Mouse (Mus musculus) lung, postnatal 25 days (tissue): ENCODE results near the gene Snph.
"Not testable (repeated sequence)": the region's sequence is repeated elsewhere in the genome, so short reads cannot be mapped to it uniquely, and the experiment has no call there.

Experiments used
- DNase-seq: peaks from one replicate; pipeline ENCODE4 v3.0.0; 2022; ENCODE audit warnings: low spot score

Snph gene

GRCm38 (mm10) chr2:151632159-151632814 is at the start of gene Snph:
Gene Snph, minus strand, starts transcription at chr2:151632593.
- peak; percentile 55 for DNase-seq

DNA sequence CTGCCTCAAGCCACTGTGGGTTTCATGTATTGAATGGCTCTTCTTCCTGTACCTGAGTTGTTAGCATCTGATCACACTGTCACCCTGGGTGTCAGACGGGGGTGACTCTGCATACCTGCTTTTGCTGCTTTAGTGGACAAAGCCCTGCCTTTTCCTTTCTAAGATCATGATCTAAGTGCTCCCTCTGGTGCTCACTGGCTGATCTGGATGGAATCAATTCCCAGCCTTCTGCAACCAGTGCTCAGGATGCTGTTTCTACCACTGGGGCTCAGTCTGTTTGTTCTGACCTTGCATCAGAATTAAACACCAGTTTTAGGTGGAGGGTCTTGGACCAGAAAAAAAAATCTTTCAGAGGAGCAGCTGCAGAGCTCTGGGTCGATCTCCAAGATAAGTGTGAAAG is 43.8 kb upstream of the Snph start:
- peak; percentile 9 for DNase-seq

- DNase-seq = no peak
These were observed 38.6 kb upstream of the Snph start for GRCm38 (mm10) chr2:151670968-151671329.

GRCm38 (mm10) chr2:151670026-151670967 is 37.9 kb upstream of the Snph start:
- DNase-seq = no peak

DNA sequence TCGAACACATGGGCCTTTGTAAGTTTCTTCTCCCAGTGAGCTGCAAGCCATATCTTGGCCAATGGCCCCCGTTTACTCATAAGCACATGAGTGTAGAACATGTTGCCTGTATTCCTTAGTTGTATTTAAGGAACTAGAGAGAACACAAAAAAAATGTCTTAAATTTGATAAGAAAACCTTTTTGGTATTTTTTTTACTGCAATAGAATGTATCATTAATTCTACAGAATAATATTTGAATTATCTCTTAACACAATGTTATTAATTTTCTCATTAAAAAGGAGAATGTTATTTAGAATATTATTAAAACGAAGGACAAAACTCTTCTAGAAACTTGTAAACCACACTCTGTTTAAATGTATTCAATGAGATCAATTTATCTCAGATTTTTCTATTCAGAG is 36.0 kb upstream of the Snph start, which contains the start of gene Rad21l:
Gene Rad21l, minus strand, starts transcription at position 101 of the 400 bp plus-strand sequence.
- no peak for DNase-seq

GRCm38 (mm10) chr2:151652053-151652452 is 19.7 kb upstream of the Snph start:
- DNase-seq = no peak

- no peak for DNase-seq
These were observed 3.6 kb upstream of the Snph start for GRCm38 (mm10) chr2:151636015-151636402.

GRCm38 (mm10) chr2:151635362-151636014 is 3.1 kb upstream of the Snph start:
- no peak for DNase-seq

- DNase-seq = no peak
These were observed 2.5 kb upstream of the Snph start for GRCm38 (mm10) chr2:151634903-151635302.

GRCm38 (mm10) chr2:151632982-151633381 is 589 bp upstream of the Snph start:
- no peak for DNase-seq

DNA sequence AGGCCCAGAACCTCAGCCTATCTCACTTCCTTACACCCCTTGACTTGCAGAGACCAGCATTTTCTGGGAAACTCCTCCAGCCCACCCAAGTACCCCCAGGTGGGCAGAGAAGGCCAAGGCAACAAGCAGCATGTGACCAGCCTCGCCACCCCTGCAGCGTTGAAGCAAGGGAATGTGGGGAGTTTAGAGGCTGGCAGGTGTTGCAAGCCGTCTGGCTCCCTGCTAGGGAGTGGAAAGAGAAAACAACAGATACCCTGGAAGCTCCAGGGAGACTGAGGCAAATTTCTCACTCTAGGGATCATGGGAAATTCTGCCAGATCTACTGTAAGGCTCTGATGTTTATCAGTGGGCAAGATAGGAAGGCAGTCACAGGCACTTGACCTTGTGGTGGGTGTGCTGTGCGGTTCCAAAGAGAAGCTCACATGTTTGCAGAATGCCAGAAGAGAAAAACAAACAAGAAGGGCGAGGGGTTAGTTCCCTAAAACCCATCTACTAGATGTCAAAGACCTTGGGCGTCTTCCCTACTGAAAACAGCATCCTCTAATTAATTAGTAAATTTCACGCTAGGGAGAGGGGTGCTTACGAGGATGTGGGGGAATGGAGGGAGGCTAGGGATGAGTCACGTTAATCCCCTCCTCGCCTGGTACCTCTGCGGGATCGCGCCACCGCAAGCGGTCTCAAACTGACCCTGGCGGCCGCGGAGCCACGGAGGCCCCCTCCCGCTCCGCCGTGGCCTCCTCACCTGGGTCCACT is 811 bp downstream of the Snph start:
- DNase-seq = no peak

GRCm38 (mm10) chr2:151629310-151629709 is 3.1 kb downstream of the Snph start:
- no peak for DNase-seq

DNA sequence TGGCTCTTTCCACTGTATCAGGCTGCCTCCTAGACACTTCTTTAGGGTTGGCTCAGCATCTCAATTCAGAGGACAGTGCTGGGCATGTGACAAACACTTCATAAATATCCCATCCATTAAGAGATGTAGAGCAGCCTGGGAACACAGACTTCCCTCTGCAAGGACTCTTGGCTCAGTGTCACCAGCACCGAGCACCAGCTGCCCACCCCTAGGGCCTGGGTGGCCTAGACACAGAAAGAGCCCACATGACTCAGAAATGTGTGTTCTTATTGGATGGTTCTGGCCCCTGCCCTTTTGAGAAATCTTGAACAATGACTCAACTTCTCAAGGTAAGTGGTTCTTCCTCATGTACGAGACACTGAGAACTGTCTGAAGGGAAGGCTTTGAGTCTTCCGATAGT is 4.4 kb downstream of the Snph start:
- DNase-seq = no peak

DNA sequence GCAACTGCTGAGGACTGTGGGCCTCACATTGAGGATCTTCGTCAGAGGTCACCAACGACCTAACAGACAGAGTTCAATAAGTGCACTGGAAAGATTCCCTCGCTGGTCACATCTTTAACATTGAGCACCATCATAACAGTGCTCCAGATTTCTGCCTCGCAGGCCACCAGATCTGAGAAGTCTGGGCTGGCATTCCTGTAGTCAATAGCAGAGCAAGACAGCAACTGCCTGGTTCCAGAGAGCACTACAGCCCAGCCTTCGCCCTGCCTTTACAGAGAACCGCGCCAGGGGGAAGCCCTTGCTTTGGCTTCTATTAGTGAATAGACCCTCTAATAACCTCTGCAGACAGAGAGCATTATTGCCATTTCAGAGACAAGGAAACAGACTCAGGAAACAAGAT is 6.1 kb downstream of the Snph start:
- DNase-seq = no peak

DNA sequence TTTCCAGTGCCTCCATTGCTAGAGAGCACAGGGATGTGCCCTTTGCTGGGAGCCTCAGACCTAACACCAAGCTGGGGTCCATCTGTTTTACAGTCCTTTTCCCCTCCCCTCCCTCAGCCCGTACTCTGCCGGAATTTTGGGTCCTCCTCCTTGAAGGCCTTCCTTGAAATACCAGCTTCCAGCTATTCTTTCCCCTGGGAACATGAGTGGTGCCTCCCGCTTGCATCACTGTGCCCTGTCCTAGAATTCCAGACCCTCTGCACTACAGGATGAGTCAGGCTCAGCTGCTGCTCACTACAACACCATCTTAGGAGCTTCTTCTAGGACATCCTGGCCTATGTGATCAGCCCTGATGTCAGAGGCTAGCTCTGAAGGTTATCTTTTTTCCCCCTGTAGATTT is 8.6 kb downstream of the Snph start:
- no peak for DNase-seq

GRCm38 (mm10) chr2:151616551-151617329 is 15.7 kb downstream of the Snph start:
- peak; percentile 18 for DNase-seq

GRCm38 (mm10) chr2:151615779-151616178 is 16.6 kb downstream of the Snph start:
- not testable (repeated sequence) for DNase-seq

DNA sequence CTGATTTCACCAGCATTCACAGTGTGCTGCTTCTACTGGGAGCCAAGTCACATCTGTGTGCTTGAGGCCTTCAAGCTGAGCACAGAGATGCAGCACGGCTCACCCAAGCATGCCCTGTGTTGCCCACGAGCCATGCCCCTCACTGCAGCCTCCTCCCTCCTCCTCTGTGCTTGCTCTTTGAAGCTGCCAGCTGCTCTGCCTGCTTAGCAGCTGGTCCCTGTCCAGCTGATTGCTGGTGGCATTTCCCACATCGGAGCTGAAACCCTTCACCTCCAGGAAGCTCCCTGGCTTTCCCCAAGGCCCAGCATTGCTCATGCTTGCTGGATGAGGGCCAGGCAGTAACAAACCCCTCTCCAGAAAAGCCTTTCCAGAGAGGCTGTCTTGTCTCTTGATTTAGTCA is 22.4 kb downstream of the Snph start:
- DNase-seq = no peak

- DNase-seq = no peak
These were observed 24.0 kb downstream of the Snph start for GRCm38 (mm10) chr2:151608435-151608834.

GRCm38 (mm10) chr2:151605437-151605987 is 26.9 kb downstream of the Snph start:
- DNase-seq = peak; percentile 43

DNA sequence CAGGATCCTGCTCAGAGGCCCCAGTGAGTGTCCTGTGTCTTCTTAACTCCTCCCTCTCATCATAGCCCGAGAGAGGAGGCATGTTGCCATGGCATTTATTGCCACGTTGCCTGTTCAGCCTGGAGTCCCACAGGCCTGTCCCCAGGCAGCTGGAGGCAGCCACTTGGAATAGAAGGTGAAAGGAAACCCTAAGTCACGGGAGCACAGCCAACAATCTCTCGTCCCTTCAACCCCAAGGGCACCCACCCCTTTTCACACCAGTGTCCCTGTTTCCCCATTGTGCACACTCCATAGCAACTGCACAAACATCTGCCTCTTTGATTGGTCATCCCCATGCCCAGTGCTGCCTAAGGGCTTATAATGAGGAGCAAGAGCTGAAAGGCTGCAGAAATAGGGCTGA is 28.8 kb downstream of the Snph start:
- no peak for DNase-seq
